Mouse (Mus musculus) forelimb bud, embryonic 11.5 days (tissue): ENCODE measurements around the gene Ush2a.
A peak's percentile ranks its signal among the peaks of the same experiment; 100 is the strongest.

ENCODE experiments used
- DNase-seq: peaks from one replicate; pipeline ENCODE4 v3.0.0-alpha.2; 2012; ENCODE audit warnings: low read depth, low spot score

The Ush2a gene

GRCm38 (mm10) chr1:188261903-188262682, at the start of gene Ush2a:
TSS of gene Ush2a (plus strand) at chr1:188262023.
- DNase-seq = no peak

GRCm38 (mm10) chr1:188214885-188215611, 46.8 kb upstream of the Ush2a start:
- DNase-seq = peak; percentile 7

DNA sequence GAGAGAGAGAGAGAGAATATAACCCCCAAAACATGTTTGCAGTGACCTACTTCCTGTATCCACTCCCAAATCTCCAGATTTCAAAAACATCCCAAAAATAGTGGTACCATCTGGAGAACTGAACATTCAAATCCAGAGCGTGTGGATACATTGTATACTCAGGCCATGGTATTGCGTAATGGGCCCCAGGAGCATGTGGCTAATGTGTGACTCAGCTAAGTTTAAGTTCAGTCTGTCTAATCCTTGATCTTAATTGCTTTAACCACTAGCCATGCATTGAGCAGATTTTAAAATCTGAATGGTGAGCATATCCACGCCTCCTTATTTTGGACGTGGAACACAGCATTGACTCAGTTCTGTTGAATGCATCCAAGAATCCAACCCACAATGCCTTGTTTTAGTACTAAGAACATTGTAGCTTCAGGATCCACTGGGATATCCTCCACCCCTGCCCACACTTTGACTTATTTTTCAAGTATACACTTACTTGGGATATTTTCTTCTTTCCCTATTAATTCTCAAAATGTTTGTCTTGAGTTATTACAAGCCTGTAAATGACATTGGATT, 40.5 kb upstream of the Ush2a start:
- no peak for DNase-seq

- DNase-seq = no peak
Observed at GRCm38 (mm10) chr1:188233036-188233724, 28.6 kb upstream of the Ush2a start.

DNA sequence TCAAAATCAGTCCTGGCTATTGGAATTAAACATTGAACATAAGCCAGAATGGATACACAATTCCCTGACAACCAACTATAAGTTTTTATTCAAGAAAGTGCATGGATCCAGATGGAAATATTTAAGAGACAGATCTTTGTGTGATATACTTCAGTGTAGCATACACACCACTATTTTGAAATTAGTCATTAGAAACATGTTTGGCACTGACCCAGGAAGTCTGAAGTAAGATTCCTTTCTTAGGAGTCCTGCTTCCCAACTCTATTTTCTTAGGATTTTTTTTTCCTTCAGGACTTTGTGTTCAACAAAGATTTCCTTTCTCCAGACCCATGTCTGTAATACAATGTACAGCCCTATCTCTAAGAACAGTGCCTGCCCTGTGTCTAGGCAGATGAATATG, 23.2 kb upstream of the Ush2a start:
- DNase-seq = no peak

GRCm38 (mm10) chr1:188241766-188242165, 20.1 kb upstream of the Ush2a start:
- DNase-seq = no peak

DNA sequence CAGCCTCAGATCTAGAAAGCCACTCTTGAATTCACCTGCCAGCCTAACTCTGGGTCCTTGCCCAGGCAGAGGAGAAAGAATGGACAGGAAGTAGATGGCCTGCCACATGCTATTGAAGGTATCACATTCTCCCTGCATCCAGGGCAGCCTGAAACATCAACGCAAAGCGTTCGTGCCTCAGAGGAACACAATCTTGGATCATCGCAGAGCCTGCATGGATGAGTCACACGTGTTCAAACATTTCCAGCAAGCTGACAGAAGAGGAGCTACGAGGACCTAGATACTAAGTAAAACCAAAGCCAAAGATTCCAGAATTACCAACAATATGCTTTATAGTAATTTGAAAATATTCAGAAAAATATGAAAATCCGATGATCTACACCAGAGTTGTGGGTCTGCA, 4.3 kb upstream of the Ush2a start:
- no peak for DNase-seq

DNA sequence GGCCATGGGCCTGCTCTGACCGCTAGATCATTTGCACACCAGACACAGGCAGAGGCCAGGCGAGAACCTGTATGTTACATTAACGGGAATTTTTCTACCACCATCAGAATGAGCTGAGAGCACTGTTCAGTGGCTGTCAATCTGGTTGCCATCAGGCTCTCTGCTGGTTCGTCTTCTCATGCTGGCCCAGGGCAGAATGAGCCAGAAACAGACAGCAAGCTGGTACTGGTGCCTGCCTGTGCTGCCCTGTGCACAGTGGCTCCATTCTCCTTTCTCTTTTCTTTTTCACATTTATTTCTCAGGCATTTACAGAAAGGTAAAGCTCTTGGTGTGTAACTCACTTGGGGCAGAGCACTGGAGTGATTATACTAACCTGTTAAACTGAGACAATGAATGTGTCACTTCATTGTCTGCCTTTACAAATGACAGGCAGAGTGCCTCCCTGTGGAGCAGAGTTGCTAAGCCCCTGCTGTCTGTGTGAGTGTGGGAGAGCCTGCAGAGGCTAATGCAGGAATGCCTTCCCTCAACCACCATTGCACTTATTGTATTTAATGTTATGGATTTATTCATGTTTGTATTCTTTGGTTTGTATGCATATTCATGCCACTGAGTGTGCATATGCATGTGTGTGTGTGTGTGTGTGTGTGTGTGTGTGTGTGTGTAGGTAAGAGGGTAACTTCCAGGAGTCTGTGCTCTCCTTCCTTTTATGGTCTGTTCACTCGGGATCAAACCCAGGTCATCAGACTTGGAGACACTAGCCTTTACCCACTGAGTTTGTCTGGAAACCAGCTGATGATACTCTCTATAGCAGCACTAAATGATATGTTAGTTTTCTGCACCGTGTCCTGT, 1.3 kb upstream of the Ush2a start:
- no peak for DNase-seq

DNA sequence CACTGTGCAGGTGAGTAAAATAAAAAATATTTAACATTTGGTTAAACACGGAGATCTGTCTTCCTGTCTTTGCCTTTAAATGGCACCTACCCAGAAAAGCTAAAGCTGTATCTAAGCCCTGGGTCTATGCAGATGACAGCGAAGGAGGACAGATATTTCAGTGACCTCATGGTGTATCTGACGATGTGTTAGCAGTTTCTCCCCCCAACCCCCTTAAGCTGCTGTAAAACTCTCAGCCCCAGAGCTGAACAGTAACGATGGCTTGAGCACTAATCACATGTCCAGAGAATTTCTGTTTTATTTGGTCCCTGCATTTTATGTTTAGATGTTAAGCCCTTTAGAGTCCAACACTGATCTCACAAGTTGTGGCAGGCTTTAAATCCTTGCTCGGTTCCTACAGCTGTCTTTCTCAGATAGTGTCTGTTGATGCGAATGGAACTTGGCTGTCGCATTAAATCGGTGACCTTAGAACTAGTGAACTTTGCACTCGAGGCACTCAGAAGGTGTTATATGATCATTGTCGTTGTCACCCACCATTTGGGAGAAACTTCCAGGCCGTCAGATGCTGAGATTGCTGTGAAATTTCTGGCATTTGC, 5.4 kb downstream of the Ush2a start:
- DNase-seq = no peak

DNA sequence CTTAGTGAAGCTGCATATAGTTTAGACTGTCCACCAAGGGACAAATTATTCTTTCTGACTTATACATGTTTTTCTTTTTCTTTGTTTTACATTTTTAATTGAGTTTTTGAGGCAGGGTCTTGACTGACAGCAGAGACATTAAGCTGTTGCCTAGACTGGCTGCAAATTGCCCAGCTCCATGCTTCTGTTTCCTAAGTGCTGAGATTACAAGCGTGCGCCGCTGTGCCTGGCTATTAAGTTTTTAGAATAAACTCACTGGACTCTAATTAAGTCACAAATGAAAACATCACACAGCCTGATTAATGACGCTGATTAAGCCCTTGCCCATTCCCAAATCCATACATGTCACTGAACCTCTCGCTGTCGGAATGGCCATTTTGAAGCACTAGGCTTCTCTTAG, 7.2 kb downstream of the Ush2a start:
- peak; percentile 33 for DNase-seq

GRCm38 (mm10) chr1:188313303-188313702, 51.5 kb downstream of the Ush2a start:
- no peak for DNase-seq

- DNase-seq = no peak
Observed at GRCm38 (mm10) chr1:188316574-188316973, 54.8 kb downstream of the Ush2a start.

DNA sequence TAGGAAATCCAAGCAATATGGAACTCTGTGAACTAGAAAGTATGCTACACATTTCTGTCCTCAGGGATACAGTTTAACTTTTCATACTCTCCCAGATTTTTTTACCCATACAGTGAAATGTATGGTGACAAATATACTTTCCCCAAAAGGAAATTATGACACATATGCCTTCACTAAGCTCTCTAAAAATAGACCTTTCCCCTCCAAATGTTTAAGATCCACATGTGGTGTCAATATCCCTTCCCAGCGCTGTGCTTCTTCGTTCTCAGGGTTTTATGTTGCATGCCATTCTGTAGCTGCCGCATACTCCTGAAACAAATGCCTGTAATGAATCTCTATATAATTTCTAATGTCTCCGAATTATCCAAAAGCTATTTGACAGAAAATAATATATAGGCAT, 58.4 kb downstream of the Ush2a start:
- no peak for DNase-seq

- DNase-seq = no peak
Observed at GRCm38 (mm10) chr1:188321534-188321933, 59.7 kb downstream of the Ush2a start.

DNA sequence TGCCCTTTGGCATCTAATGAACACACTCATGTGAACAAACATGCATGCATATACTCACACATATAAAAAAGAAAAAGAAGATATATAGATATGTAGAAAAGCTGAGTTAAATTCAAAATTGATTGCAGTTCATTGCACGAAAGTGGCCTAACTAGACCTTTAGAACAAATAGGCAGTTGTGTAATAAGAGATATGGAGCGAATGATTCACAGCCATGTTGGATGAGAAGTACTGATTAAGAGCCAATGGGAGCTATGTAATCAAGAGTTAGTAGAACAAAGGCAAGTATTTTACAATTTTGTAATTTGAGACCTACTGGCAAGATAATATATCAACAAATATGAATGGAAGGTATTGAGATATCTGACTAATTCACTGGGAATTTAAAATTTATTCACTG, 68.6 kb downstream of the Ush2a start:
- DNase-seq = no peak

DNA sequence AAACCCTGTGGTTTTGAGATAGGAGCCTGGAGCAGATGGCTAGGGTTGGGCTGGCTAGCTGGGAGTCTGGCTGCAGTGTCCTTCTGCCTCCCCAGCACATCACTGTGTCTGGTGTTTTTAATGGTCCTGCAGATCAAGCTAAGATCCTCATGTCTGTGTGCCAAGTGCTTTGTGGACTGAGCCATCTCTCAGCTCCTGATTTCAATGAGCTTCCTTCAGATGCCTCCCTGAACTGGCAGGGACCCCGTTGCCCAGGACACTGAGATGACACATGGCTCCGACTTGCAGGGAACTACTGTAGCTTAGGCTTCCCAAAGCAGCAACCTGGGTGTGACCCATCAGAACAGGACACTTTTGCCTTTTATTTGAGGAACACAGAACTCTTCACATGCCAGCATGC, 72.1 kb downstream of the Ush2a start:
- no peak for DNase-seq

DNA sequence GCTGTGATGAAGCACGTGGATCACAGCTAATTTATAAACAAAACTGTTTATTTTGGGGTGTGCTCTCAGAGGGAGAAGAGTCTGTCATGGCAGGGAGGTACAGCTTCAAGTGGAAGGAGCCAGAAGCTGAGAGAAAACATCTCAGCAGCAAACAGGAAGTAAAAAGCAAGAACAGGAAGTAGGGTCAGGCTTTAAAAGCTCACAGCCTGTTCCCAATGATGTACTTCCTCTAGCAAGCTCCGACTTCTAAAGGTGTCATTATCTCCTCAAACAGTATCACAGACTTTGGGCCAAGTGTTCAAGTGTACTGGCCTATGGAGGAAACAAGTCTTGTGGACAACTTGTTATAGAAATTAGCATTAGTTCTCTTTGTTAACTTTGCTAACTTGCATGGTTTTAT, 85.9 kb downstream of the Ush2a start:
- no peak for DNase-seq

- no peak for DNase-seq
Observed at GRCm38 (mm10) chr1:188354726-188355125, 92.9 kb downstream of the Ush2a start.

DNA sequence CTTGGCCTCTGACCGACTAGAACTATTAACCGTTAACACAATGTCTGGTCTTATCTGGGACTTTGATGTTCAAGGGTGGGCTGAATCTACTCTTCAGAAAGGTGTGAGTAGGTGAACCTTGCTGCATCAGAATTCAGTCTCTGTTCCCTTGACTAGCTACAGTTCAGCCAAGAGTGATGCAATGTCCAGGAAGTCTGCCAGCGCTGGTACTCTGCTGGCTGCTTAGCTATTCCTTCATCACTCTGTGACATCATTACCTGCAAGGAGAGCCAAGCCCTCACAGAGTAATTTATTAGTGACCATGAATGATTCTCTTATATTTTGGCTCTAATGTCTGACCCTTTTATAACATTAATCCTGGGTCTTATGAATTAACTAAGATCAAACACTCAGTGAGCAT, 101.7 kb downstream of the Ush2a start:
- no peak for DNase-seq

- no peak for DNase-seq
Observed at GRCm38 (mm10) chr1:188385180-188385579, 123.4 kb downstream of the Ush2a start.

GRCm38 (mm10) chr1:188385733-188386261, 124.0 kb downstream of the Ush2a start:
- no peak for DNase-seq
